7 mouse cellular contexts compared by ENCODE assay signal in the genomic region with DNA sequence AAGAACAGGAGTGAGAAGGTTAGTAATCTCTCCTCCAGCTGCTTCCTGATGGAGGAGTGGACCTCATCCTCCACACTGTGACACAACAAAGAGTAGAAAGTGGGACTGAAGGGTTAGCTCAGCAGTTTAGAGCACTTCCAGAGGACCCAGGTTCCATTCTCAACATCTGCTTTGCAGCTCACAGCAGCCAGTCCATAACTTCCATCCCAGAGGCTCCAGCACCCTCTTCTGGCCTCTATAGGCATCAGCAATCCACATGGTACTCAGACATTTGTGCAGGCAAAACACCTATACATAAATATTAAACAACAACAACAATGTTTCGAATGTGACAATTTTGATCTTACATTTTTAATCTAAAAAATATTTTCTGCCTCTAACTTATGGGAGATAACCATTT. TPM values are rescaled to one million over a fixed set of nuclear protein-coding genes. Genes with fewer than 3 reads are reported as not detected.
DNase-seq lines count a peak whose midpoint lies in the region; ATAC-seq and TF ChIP-seq lines count a peak whose summit lies in the region.

No protein-coding gene starts in this region.

- H3K27ac ChIP-seq in layer of hippocampus, adult 2 months = no peak overlapping the region
- no peak overlapping the region for H3K27ac ChIP-seq in embryonic facial prominence, embryonic 14.5 days (replicated peaks; ENCODE audit: low read depth, low read length)

- TF ChIP-seq CTCF in layer of hippocampus, adult 2 months (conservative IDR thresholded peaks at IDR 0.05) = peak; percentile 71

- no peaks in the 10 kb centered on the region for H3K4me1 ChIP-seq in embryonic facial prominence, embryonic 14.5 days (ENCODE audit: control insufficient read depth, insufficient read depth, low read length)

- H3K4me3 ChIP-seq in layer of hippocampus, adult 2 months = no peak overlapping the region
- no peak overlapping the region for H3K4me3 ChIP-seq in embryonic facial prominence, embryonic 14.5 days (ENCODE audit: low read depth, low read length)

- no peaks in the 10 kb centered on the region for H3K9me3 ChIP-seq in embryonic facial prominence, embryonic 14.5 days (ENCODE audit: control insufficient read depth, low read length)

- no peak; the same call in 1 of the 2 replicates for ATAC-seq in embryonic facial prominence, embryonic 14.5 days (ENCODE audit: low read depth)

- 80% methylated on average over 1 of the region's 1 CpGs for WGBS in embryonic facial prominence, embryonic 14.5 days

- no peak overlapping the region for H3K9ac ChIP-seq in embryonic facial prominence, embryonic 14.5 days (ENCODE audit: low read depth, low read length)

- peaks cover 14% of the 10 kb centered on the region; the same call in 1 of the 2 replicates for H3K36me3 ChIP-seq in embryonic facial prominence, embryonic 14.5 days (ENCODE audit: control insufficient read depth, insufficient read depth, low read length)

- intact Hi-C loops in left cerebral cortex, postnatal 10 days (cut with DNase I) = no loop called here

- DNase-seq in layer of hippocampus, adult 2 months (ENCODE audit: low spot score in 2 of 2) = no peak
- DNase-seq in layer of hippocampus, postnatal 25 days (ENCODE audit: extremely low spot score in 1 of 2, low spot score in 1 of 2) = no peak
- peak; percentile 47 for DNase-seq in R1 (ENCODE audit: low read depth, low spot score)
- peak; percentile 12 for DNase-seq in embryonic facial prominence, embryonic 14.5 days (ENCODE audit: low spot score)
- DNase-seq in lung, postnatal 10 days = peak; percentile 20
- no peak for DNase-seq in layer of hippocampus, adult 8-10 months (ENCODE audit: low spot score in 2 of 2)
- no peak for DNase-seq in left cerebral cortex, postnatal 10 days (ENCODE audit: extremely low spot score in 1 of 2, low spot score in 2 of 2)

- no peaks in the 10 kb centered on the region for H3K27me3 ChIP-seq in embryonic facial prominence, embryonic 14.5 days (replicated peaks; ENCODE audit: control insufficient read depth, insufficient read depth, low read length)

- no peak overlapping the region for H3K4me2 ChIP-seq in embryonic facial prominence, embryonic 14.5 days (ENCODE audit: low read depth, low read length)

RNA-seq across cellular contexts. Expression of gene Relch, which starts 16.9 kb away (rescaled TPM):
- total RNA-seq in layer of hippocampus, adult 2 months (2021) = 10 to 100 TPM; 98.7 to 99.3 TPM
- 10 to 100 TPM; 87.0 to 99.3 TPM for total RNA-seq in layer of hippocampus, postnatal 25 days (2021)
- 21.8 and 25.5 TPM in 2 replicates for polyA plus RNA-seq in embryonic facial prominence, embryonic 14.5 days (2014; fragmentation: Nextera tagmentation; extraction: Ambion mirVana)
- total RNA-seq in layer of hippocampus, adult 8-10 months (2022) = 10 to 100 TPM; 78.2 to 97.8 (median 88.8) TPM
- 100 to 1,000 TPM; 104 to 108 TPM for total RNA-seq in left cerebral cortex, postnatal 10 days (2021)

RNA-seq across cellular contexts. Expression of gene Pign, which starts 17.1 kb away (rescaled TPM):
- 10 to 100 TPM; 19.0 to 19.8 TPM for total RNA-seq in layer of hippocampus, adult 2 months (2021)
- 10 to 100 TPM; 16.6 to 19.7 TPM for total RNA-seq in layer of hippocampus, postnatal 25 days (2021)
- polyA plus RNA-seq in embryonic facial prominence, embryonic 14.5 days (2014; fragmentation: Nextera tagmentation; extraction: Ambion mirVana) = 13.1 and 14.5 TPM in 2 replicates
- total RNA-seq in layer of hippocampus, adult 8-10 months (2022) = 10 to 100 TPM; 17.5 to 27.9 (median 23.5) TPM
- total RNA-seq in left cerebral cortex, postnatal 10 days (2021) = 10 to 100 TPM; 14.0 to 14.6 TPM

Comparison
In these comparisons a context has a peak if more than half of its experiments do, and no peak if none do; other contexts are left out.
1. DNase-seq: peak in R1 (single experiment), embryonic facial prominence, embryonic 14.5 days (single experiment) and lung, postnatal 10 days (single experiment); none in layer of hippocampus, adult 2 months (0 of 2), layer of hippocampus, postnatal 25 days (0 of 2), layer of hippocampus, adult 8-10 months (0 of 2) and left cerebral cortex, postnatal 10 days (0 of 2).